Mouse (Mus musculus) lung, adult 2 months (tissue): ENCODE results near the gene Hmox1.

Experiments used
- CTCF ChIP-seq: fragments of 200-500 bp; IDR thresholded peaks from 2 replicates; pipeline ENCODE4 v1.5.1; 2011; ENCODE audit warnings: mild to moderate bottlenecking, low read length, control low read depth; ENCODE audit not compliant: insufficient read depth
- POLR2A ChIP-seq: fragments of 200-500 bp; IDR thresholded peaks from 2 replicates; pipeline ENCODE4 v1.6.1; 2011; ENCODE audit warnings: low read depth, mild to moderate bottlenecking, control low read depth, low read length, borderline replicate concordance; ENCODE audit errors: extremely low read depth

GRCm38 (mm10) chr8:75119287-75119686 lies 25.9 kb downstream of the Hmox1 start:
- no peak for TF ChIP-seq CTCF
- TF ChIP-seq POLR2A, result no peak
